Mouse (Mus musculus): ENCODE data around the gene Fam122a. TPM values are rescaled to one million over a fixed set of nuclear protein-coding genes. Genes with fewer than 3 reads are reported as not detected.

The Fam122a gene
- polyA plus RNA-seq, 1 experiment = 17.6 TPM

DNA sequence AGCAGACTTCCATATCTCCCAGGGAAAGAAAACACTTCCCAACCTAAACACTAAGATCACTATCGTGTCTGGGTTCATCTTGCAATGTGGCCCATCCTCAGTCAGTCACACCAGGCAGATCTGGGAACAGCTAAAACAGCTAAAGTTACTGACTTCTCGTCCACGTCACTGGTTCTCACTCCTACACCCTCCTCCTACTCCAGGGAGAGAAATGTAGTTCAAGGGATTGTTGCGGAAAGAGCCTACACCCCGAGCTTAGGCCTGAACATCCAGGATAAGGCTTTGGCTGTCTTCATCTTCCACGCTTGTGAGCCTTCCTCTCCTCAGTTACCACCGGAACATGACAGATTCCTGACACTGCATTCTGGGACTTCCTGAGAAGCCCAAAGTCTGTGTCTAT is 34.8 kb upstream of the Fam122a start:
- Histone ChIP-seq H3ac (ENCODE audit: control insufficient read depth, insufficient read length, low read depth) (no peak overlapping the region), H3K27me3 (ENCODE audit: control insufficient read depth, insufficient read depth, insufficient read length) (no peaks in the 10 kb centered on the region), H3K79me2 (ENCODE audit: control insufficient read depth, insufficient read depth) (no peaks in the 10 kb centered on the region), H3K4me3 (ENCODE audit: insufficient read depth, poor library complexity, severe bottlenecking) (no peak overlapping the region), H3K79me3 (ENCODE audit: low read depth) (no peaks in the 10 kb centered on the region), H3K36me3 (ENCODE audit: control insufficient read depth, insufficient read depth) (no peaks in the 10 kb centered on the region)
- no peak for TF ChIP-seq MYOD1 (IDR thresholded peaks at IDR 0.05; ENCODE audit: control insufficient read depth, insufficient read length, low read depth)
- no peak for TF ChIP-seq CTCF (IDR thresholded peaks at IDR 0.05; ENCODE audit: control insufficient read depth, insufficient read depth, insufficient read length)
- TF ChIP-seq MYOG (IDR thresholded peaks at IDR 0.05; ENCODE audit: control insufficient read depth, extremely low read depth, insufficient read length) = no peak
- TF ChIP-seq MAX (IDR thresholded peaks at IDR 0.05) = no peak
- TF ChIP-seq USF1 (IDR thresholded peaks at IDR 0.05; ENCODE audit: low read depth) = no peak
- no peak for TF ChIP-seq CEBPB (IDR thresholded peaks at IDR 0.05; ENCODE audit: low read depth)
- no peak for TF ChIP-seq FOSL1 (IDR thresholded peaks at IDR 0.05; ENCODE audit: insufficient read depth, low read length, poor library complexity, severe bottlenecking)

DNA sequence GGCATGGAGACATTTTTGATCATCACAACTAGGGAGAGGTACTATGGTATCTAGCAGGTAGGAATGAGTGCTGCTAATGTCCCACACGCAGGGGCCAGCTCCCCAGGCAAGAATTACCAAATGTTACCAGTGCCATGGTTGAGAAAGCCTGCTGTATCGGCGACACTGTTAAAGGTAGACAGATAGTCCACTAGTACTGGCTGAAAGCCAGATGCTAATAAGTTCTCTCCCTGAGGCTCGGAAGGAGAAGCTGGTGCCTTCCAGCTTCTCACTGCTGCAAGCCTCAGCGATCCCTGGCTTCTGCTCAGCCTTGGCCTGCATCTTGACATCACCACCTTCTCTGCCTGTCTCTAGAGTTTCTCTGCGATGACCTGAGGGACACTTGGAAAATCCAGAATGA is 32.2 kb upstream of the Fam122a start:
- no peaks in the 10 kb centered on the region for H3K36me3 ChIP-seq (ENCODE audit: control insufficient read depth, insufficient read depth)
- H3K79me3 ChIP-seq (ENCODE audit: low read depth) = no peaks in the 10 kb centered on the region
- H3K27me3 ChIP-seq (ENCODE audit: control insufficient read depth, insufficient read depth, insufficient read length) = no peaks in the 10 kb centered on the region
- no peak overlapping the region for H3ac ChIP-seq (ENCODE audit: control insufficient read depth, insufficient read length, low read depth)
- no peaks in the 10 kb centered on the region for H3K79me2 ChIP-seq (ENCODE audit: control insufficient read depth, insufficient read depth)
- no peak overlapping the region for H3K4me3 ChIP-seq (ENCODE audit: insufficient read depth, poor library complexity, severe bottlenecking)
- no peak for TF ChIP-seq CEBPB (IDR thresholded peaks at IDR 0.05; ENCODE audit: low read depth)
- no peak for TF ChIP-seq USF1 (IDR thresholded peaks at IDR 0.05; ENCODE audit: low read depth)
- TF ChIP-seq MYOD1 (IDR thresholded peaks at IDR 0.05; ENCODE audit: control insufficient read depth, insufficient read length, low read depth) = no peak
- TF ChIP-seq MAX (IDR thresholded peaks at IDR 0.05) = no peak
- TF ChIP-seq FOSL1 (IDR thresholded peaks at IDR 0.05; ENCODE audit: insufficient read depth, low read length, poor library complexity, severe bottlenecking) = no peak
- no peak for TF ChIP-seq CTCF (IDR thresholded peaks at IDR 0.05; ENCODE audit: control insufficient read depth, insufficient read depth, insufficient read length)
- TF ChIP-seq MYOG (IDR thresholded peaks at IDR 0.05; ENCODE audit: control insufficient read depth, extremely low read depth, insufficient read length) = no peak

DNA sequence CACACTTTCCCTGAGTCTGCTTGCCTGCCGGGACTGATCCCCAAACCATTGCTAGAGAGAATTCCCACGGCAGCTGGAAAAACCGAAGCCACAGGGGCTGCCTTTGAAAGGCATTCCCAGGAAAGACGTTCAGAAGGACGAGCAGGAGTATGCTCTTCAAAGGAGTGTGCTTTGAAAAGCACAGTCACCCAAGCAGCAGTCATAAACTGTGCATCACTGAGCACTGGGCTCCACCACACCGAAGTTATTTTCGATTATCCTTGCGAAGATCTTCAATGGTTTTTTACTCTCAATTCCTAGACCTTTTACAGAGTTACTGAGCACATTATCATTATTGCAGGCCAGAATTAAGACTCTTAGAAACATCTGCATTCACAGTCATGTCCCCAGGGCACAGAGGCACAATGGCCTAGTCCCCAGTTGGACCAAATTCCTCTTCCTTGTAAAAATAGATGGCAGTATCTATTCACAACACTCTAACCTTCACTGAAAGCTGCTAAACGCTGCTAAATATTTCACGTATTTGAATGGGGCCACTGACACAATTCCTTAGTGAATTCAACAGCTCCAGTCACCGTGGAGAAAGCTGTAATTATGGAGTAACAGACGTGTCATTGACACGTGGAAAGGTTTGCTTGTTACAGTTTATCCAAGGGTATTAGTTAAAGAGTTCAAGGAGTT is 31.1 kb upstream of the Fam122a start:
- Histone ChIP-seq H3K79me2 (ENCODE audit: control insufficient read depth, insufficient read depth) (no peaks in the 10 kb centered on the region), H3K36me3 (ENCODE audit: control insufficient read depth, insufficient read depth) (no peaks in the 10 kb centered on the region), H3K4me3 (ENCODE audit: insufficient read depth, poor library complexity, severe bottlenecking) (no peak overlapping the region), H3ac (ENCODE audit: control insufficient read depth, insufficient read length, low read depth) (no peak overlapping the region), H3K27me3 (ENCODE audit: control insufficient read depth, insufficient read depth, insufficient read length) (no peaks in the 10 kb centered on the region), H3K79me3 (ENCODE audit: low read depth) (no peaks in the 10 kb centered on the region)
- no peak for TF ChIP-seq USF1 (IDR thresholded peaks at IDR 0.05; ENCODE audit: low read depth)
- no peak for TF ChIP-seq MAX (IDR thresholded peaks at IDR 0.05)
- TF ChIP-seq MYOD1 (IDR thresholded peaks at IDR 0.05; ENCODE audit: control insufficient read depth, insufficient read length, low read depth) = no peak
- TF ChIP-seq FOSL1 (IDR thresholded peaks at IDR 0.05; ENCODE audit: insufficient read depth, low read length, poor library complexity, severe bottlenecking) = no peak
- no peak for TF ChIP-seq CTCF (IDR thresholded peaks at IDR 0.05; ENCODE audit: control insufficient read depth, insufficient read depth, insufficient read length)
- no peak for TF ChIP-seq CEBPB (IDR thresholded peaks at IDR 0.05; ENCODE audit: low read depth)
- no peak for TF ChIP-seq MYOG (IDR thresholded peaks at IDR 0.05; ENCODE audit: control insufficient read depth, extremely low read depth, insufficient read length)

DNA sequence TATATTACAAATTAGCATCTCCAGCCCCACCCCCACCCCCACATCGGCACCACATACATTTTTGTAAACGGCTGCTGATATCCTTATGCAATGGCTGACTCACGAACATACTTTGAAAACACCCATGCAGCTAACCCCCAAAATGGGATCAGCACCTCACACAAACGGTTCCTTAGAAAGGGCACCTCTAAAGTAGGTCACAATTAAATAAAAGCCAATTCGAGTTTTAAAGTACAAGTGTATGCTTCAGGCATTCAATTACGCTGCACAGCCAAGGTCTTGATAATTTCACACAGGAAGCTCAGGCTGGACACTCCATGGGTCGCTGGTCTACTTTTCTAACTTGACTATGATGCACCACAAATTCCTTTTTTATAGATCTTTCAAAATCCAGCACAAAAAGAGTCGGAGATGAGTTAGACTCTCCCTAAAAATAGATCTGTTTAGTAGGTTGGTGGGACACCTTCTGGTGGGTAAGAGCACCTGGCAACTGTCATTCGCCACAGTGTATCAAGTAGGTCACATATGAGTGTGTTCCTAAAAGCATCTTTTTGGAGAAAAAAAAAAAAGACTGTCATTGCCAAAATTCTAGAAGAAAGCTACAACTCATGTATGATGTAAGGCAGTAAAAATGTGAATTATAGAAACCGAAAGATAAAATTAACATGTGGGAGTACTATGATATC is 25.7 kb upstream of the Fam122a start:
- TF ChIP-seq CEBPB (IDR thresholded peaks at IDR 0.05; ENCODE audit: low read depth) (no peak), MYOD1 (IDR thresholded peaks at IDR 0.05; ENCODE audit: control insufficient read depth, insufficient read length, low read depth) (no peak)
- H3ac ChIP-seq (ENCODE audit: control insufficient read depth, insufficient read length, low read depth) = no peak overlapping the region
- H3K36me3 ChIP-seq (ENCODE audit: control insufficient read depth, insufficient read depth) = no peaks in the 10 kb centered on the region
- no peaks in the 10 kb centered on the region for H3K27me3 ChIP-seq (ENCODE audit: control insufficient read depth, insufficient read depth, insufficient read length)
- no peak overlapping the region for H3K4me3 ChIP-seq (ENCODE audit: insufficient read depth, poor library complexity, severe bottlenecking)
- no peaks in the 10 kb centered on the region for H3K79me2 ChIP-seq (ENCODE audit: control insufficient read depth, insufficient read depth)
- H3K79me3 ChIP-seq (ENCODE audit: low read depth) = no peaks in the 10 kb centered on the region

DNA sequence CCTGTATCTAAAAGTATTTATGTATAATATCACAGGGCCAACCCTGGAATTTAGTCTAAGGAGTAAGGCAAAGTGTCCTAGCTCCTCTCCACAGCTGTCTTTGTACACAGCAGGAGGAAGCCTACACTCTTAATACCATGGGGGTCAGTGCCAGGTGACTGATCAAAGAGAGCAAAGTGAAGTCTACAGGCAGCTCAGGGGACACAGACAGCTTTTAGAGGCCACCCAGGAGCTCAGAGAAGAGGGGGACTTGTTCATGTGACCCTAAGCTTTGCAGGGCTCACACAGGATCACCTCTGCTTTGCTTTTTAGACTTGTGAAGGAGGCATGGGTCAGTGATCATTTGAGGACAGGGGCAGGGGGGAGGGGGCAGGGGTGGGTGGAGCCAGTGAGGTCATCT is 24.4 kb upstream of the Fam122a start:
- Histone ChIP-seq H3K4me3 (ENCODE audit: insufficient read depth, poor library complexity, severe bottlenecking) (no peak overlapping the region), H3K36me3 (ENCODE audit: control insufficient read depth, insufficient read depth) (no peaks in the 10 kb centered on the region), H3K79me3 (ENCODE audit: low read depth) (no peaks in the 10 kb centered on the region), H3ac (ENCODE audit: control insufficient read depth, insufficient read length, low read depth) (no peak overlapping the region), H3K79me2 (ENCODE audit: control insufficient read depth, insufficient read depth) (no peaks in the 10 kb centered on the region), H3K27me3 (ENCODE audit: control insufficient read depth, insufficient read depth, insufficient read length) (no peaks in the 10 kb centered on the region)
- TF ChIP-seq CEBPB (IDR thresholded peaks at IDR 0.05; ENCODE audit: low read depth) (no peak), MAX (IDR thresholded peaks at IDR 0.05) (no peak), MYOD1 (IDR thresholded peaks at IDR 0.05; ENCODE audit: control insufficient read depth, insufficient read length, low read depth) (no peak), FOSL1 (IDR thresholded peaks at IDR 0.05; ENCODE audit: insufficient read depth, low read length, poor library complexity, severe bottlenecking) (no peak), MYOG (IDR thresholded peaks at IDR 0.05; ENCODE audit: control insufficient read depth, extremely low read depth, insufficient read length) (no peak), CTCF (IDR thresholded peaks at IDR 0.05; ENCODE audit: control insufficient read depth, insufficient read depth, insufficient read length) (no peak), USF1 (IDR thresholded peaks at IDR 0.05; ENCODE audit: low read depth) (no peak)

Data from C2C12 (cell line).